Mouse (Mus musculus) embryonic fibroblast, embryonic 13.5 days (primary cell): ENCODE data around the gene Stxbp1. TPM values are rescaled to one million over a fixed set of nuclear protein-coding genes. Genes with fewer than 3 reads are reported as not detected.

Source experiments
- H3K27ac ChIP-seq: 2 replicates; pipeline ENCODE4 v1.5.1; 2012; ENCODE audit warnings: low read length, control low read depth, inconsistent platforms; ENCODE audit not compliant: insufficient read depth
- H3K4me1 ChIP-seq: 2 replicates; pipeline ENCODE4 v1.6.1; 2011; ENCODE audit warnings: low read length; ENCODE audit not compliant: control insufficient read depth, insufficient read depth
- H3K4me3 ChIP-seq: 2 replicates; pipeline ENCODE4 v1.5.1; 2011; ENCODE audit warnings: mild to moderate bottlenecking, control low read depth, low read length; ENCODE audit not compliant: insufficient read depth
- CTCF ChIP-seq: IDR thresholded peaks from 2 replicates; pipeline ENCODE4 v1.5.1; 2011; ENCODE audit warnings: mild to moderate bottlenecking, control low read depth, low read length, moderate library complexity, borderline replicate concordance; ENCODE audit not compliant: insufficient read depth
- POLR2A ChIP-seq: IDR thresholded peaks from 2 replicates; pipeline ENCODE4 v1.6.1; 2011; ENCODE audit warnings: low read depth, mild to moderate bottlenecking, control low read depth, low read length, moderate library complexity
- polyA plus RNA-seq: library from polyadenylated mRNA; stranded (reverse); fragments of >200 nt; gene quantifications from 2 replicates; pipeline ENCODE4 v1.2.4, GENCODE M21; 2011; ENCODE audit warnings: low read depth; ENCODE audit not compliant: missing spikeins, insufficient read length

Gene Stxbp1
- polyA plus RNA-seq, 1 experiment: 33.3 TPM

DNA sequence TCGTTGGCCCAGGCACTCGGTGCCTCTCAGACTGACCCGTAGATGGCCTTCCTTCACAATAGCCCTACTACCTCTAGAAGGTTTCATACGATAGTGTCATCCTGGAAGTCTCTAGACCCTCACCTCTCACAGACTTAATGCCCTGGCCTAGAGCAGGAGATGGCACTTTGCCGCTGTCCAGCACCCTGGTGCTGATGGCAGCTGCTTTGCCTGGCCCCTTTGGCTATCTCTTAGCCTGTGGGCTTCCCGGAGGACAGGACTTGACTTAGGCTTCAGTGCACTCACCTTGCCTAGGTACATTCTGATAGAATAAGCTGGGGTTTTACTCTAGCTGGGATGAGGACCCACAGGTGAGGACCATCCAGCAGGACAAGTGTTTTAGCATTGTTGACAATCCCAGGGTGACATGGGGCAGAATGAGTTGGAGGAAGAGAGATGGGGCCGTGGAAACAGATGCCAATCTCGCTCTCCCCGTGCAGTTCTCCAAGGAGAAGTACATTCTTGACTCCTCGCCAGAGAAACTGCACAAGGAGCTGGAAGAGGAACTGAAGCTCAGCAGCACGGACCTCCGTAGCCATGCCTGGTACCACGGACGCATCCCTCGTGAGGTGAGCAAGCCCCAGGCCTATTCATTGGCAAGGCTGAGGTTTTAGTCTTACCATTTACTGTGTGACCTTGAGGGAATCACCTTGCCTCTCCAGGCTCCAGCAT is 102.6 kb downstream of the Stxbp1 start:
- TF ChIP-seq CTCF (no peak), POLR2A (no peak)
- Histone ChIP-seq H3K4me3 (no peak overlapping the region), H3K27ac (no peak overlapping the region)

DNA sequence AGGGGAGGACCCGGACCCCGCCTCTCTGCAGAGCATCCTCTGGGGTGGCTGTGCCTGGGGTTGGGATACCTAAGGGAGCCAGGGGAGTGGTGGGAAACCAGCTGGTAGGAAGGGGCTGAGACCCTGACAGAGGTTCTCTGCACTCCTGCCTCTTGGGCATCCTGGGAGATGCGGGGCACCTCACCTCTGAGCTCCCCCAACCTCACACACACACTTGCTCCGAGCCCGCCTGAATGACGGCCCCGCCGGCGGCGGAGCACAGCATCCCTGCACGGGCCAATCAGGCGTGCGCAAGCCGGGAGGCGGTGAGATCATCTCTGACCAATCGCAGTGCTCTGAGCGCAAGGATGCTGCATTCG is 104.9 kb downstream of the Stxbp1 start:
- Histone ChIP-seq H3K4me1 (no peaks in the 10 kb centered on the region), H3K4me3 (no peak overlapping the region), H3K27ac (no peak overlapping the region)
- TF ChIP-seq CTCF (no peak), POLR2A (no peak)

More for the DNA sequence above, 102.6 kb downstream of the Stxbp1 start:
- H3K4me1 ChIP-seq: no peaks in the 10 kb centered on the region

DNA sequence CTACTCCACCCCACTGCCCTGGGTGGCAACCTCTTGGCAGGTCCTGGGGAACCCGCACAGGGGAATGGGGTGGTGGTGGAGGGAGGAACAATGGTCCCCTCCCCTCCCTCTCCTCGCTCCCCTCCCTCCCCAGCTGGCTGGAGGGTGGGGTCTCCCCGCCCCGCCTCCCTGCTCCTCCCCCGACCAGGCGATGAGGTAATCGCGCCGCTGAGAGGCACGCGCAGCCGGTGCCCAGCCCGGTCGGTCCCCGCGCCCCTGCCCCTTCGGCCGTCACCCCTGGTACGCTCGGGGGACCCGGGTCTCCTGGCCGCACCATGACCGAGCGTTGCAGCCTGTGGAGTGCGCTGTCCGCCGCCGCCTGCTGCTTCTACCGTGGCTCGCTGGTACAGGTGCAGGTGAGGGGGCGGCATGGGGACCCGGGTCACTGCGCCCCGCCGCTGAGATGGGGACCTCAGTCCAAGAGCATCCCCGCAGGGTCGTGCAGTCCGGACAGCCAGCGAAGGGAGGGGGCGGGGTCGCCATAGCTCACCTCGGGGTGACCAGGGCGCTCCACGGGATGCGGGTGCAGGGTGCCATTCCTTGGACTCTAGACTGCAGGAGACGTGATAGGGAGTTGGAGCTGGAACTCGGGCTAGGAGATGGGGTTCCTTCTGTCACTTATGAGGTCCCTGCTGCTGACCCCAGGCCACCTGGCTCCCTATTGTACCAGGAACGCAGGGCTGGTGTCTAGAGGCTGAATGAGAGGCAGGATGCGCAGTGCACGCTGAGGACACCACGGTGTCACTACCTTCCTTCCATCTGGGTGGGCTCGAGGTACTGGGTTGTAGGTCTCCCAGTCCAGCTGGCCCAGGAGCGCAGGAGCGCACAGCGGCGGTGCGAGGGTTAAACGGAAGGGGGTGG is 105.5 kb downstream of the Stxbp1 start:
- Histone ChIP-seq H3K4me1 (no peaks in the 10 kb centered on the region), H3K4me3 (peak overlapping the region; percentile 7), H3K27ac (no peak overlapping the region)
- TF ChIP-seq CTCF (no peak), POLR2A (no peak)

DNA sequence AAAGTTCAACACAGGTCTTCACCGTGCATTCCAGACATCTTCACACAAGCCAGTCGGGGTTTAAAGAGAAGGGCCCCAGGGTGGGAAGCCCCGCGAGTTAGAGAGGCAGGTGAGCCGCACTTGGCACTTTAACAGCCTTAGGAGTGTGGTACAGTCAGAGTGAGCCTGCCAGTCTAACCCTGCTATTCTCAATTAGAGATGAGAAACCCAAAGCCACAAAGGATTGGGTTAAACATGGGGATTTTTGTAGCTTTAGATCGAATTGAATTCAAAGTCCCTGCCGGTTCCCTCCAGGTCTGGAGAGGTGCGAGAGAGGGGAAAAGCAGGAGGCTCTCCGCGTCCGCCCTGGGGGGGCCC is 106.2 kb downstream of the Stxbp1 start, which contains the start of gene 6330409D20Rik:
Gene 6330409D20Rik (minus strand): TSS at position 101 of the 357 bp plus-strand sequence.
- no peaks in the 10 kb centered on the region for H3K4me1 ChIP-seq
- no peak within 1 kb of the TSS for H3K27ac ChIP-seq
- TF ChIP-seq POLR2A (no peak), CTCF (no peak)
- H3K4me3 ChIP-seq: peak within 1 kb of the TSS; percentile 7

DNA sequence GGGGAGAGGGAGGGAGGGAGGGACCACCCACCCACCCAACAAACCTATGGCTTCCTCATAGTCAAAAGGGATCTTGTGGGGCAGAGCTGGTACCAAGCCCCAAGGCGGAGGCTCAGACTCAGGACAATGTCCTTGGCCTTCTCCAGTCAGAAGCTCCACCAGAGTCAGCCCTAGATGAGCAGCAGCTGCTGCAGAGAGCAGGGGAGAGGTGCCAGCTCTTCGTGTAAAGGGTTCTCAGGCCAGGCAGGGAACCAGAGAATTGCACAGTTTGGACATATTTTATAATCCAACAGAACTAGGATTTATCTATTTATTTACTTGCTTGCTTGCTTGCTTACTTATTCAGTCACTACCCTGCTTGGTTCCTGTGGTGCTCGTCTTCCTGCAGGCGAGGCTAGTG is 107.7 kb downstream of the Stxbp1 start:
- H3K4me1 ChIP-seq: no peaks in the 10 kb centered on the region
- TF ChIP-seq CTCF: no peak
- H3K27ac ChIP-seq: no peak overlapping the region
- no peak overlapping the region for H3K4me3 ChIP-seq

Other genes with a start within 250 kb of the Stxbp1 start
- 33.3 and 39.3 TPM in 2 replicates for gene St6galnac6, start 247.5 kb downstream of the Stxbp1 start, polyA plus RNA-seq
- gene Ak1, start 225.5 kb downstream of the Stxbp1 start, polyA plus RNA-seq: 157 and 266 TPM in 2 replicates
- 15.1 and 17.1 TPM in 2 replicates for gene Eng, start 200.7 kb downstream of the Stxbp1 start, polyA plus RNA-seq
- 20.2 and 26.4 TPM in 2 replicates for gene Fpgs, start 143.1 kb downstream of the Stxbp1 start, polyA plus RNA-seq
- 77.9 and 82.0 TPM in 2 replicates for gene Cdk9, start 134.2 kb downstream of the Stxbp1 start, polyA plus RNA-seq
- gene Sh2d3c, start 126.2 kb downstream of the Stxbp1 start, polyA plus RNA-seq: 2.1 and 2.6 TPM in 2 replicates
- gene 6330409D20Rik, start 106.2 kb downstream of the Stxbp1 start, polyA plus RNA-seq: not detected in 2 replicates
- gene Tor2a, start 90.0 kb downstream of the Stxbp1 start, polyA plus RNA-seq: 26.1 and 36.6 TPM in 2 replicates
- gene Ttc16, start 71.6 kb downstream of the Stxbp1 start, polyA plus RNA-seq: 0.40 and 0.67 TPM in 2 replicates
- gene Ptrh1, start 71.5 kb downstream of the Stxbp1 start, polyA plus RNA-seq: 28.9 and 44.3 TPM in 2 replicates
- gene Cfap157, start 62.8 kb downstream of the Stxbp1 start, polyA plus RNA-seq: not detected in 2 replicates
- 142 and 223 TPM in 2 replicates for gene Fam129b, start 28.9 kb upstream of the Stxbp1 start, polyA plus RNA-seq
- 64.0 and 65.9 TPM in 2 replicates for gene Rpl12, start 114.3 kb upstream of the Stxbp1 start, polyA plus RNA-seq
- 15.3 and 18.5 TPM in 2 replicates for gene Lrsam1, start 114.4 kb upstream of the Stxbp1 start, polyA plus RNA-seq
- 5.9 and 7.0 TPM in 2 replicates for gene Slc2a8, start 134.8 kb upstream of the Stxbp1 start, polyA plus RNA-seq